Mouse (Mus musculus): ENCODE measurements around the gene Olfr1359. TPM values are rescaled to one million over a fixed set of nuclear protein-coding genes. Genes with fewer than 3 reads are reported as not detected.

The Olfr1359 gene
- total RNA-seq (2014; rRNA removed) (not detected in 2 replicates), polyA plus RNA-seq (2012; rRNA removed) (not detected in 2 replicates)

GRCm38 (mm10) chr13:21697811-21698210, at the start of gene Olfr1359:
Gene Olfr1359 (plus strand): TSS chr13:21698111.
- TF ChIP-seq CTCF (IDR thresholded peaks at IDR 0.05; ENCODE audit: low read depth, low read length) (no peak), POLR2A (IDR thresholded peaks at IDR 0.05; ENCODE audit: extremely low read depth, insufficient read depth, low read length) (no peak)
- Histone ChIP-seq H3K4me1 (ENCODE audit: control insufficient read depth, insufficient read depth, low read length) (no peaks in the 10 kb centered on the region), H3K79me2 (ENCODE audit: control insufficient read depth, insufficient read depth, low read length) (no peaks in the 10 kb centered on the region), H3K27ac (replicated peaks; ENCODE audit: insufficient read depth, low read depth, low read length) (no peak within 1 kb of the TSS), H3K4me3 (ENCODE audit: insufficient read depth, low read depth, low read length) (no peak within 1 kb of the TSS), H3K36me3 (ENCODE audit: control insufficient read depth, insufficient read depth, low read length) (no peaks in the 10 kb centered on the region), H3K27me3 (ENCODE audit: control insufficient read depth, insufficient read depth, low read length) (no peaks in the 10 kb centered on the region), H3K9ac (ENCODE audit: low read depth, low read length) (no peak within 1 kb of the TSS)
- no peak for DNase-seq (ENCODE audit: extremely low read depth, low read depth, low spot score)

- 77% methylated on average over 2 of the region's 2 CpGs for WGBS
- H3K27ac ChIP-seq (replicated peaks; ENCODE audit: insufficient read depth, low read depth, low read length): no peak within 1 kb of the TSS
Observed at GRCm38 (mm10) chr13:21663286-21663685, 34.6 kb upstream of the Olfr1359 start, which contains the start of gene Olfr1361. Gene Olfr1361 (minus strand): TSS chr13:21663386.

GRCm38 (mm10) chr13:21677305-21677704, 20.6 kb upstream of the Olfr1359 start, which contains the start of gene Olfr1360:
Gene Olfr1360 (minus strand): TSS chr13:21677405.
- Histone ChIP-seq H3K4me3 (ENCODE audit: insufficient read depth, low read depth, low read length) (no peak within 1 kb of the TSS), H3K27ac (replicated peaks; ENCODE audit: insufficient read depth, low read depth, low read length) (no peak within 1 kb of the TSS), H3K27me3 (ENCODE audit: control insufficient read depth, insufficient read depth, low read length) (no peaks in the 10 kb centered on the region), H3K79me2 (ENCODE audit: control insufficient read depth, insufficient read depth, low read length) (no peaks in the 10 kb centered on the region), H3K4me1 (ENCODE audit: control insufficient read depth, insufficient read depth, low read length) (no peaks in the 10 kb centered on the region), H3K9ac (ENCODE audit: low read depth, low read length) (no peak within 1 kb of the TSS), H3K36me3 (ENCODE audit: control insufficient read depth, insufficient read depth, low read length) (no peaks in the 10 kb centered on the region)
- DNase-seq (ENCODE audit: extremely low read depth, low read depth, low spot score): no peak
- WGBS: 84% methylated on average over 2 of the region's 2 CpGs
- TF ChIP-seq CTCF (IDR thresholded peaks at IDR 0.05; ENCODE audit: low read depth, low read length) (no peak), POLR2A (IDR thresholded peaks at IDR 0.05; ENCODE audit: extremely low read depth, insufficient read depth, low read length) (no peak)

More at GRCm38 (mm10) chr13:21663286-21663685, 34.6 kb upstream of the Olfr1359 start, which contains the start of gene Olfr1361:
- Histone ChIP-seq H3K27me3 (ENCODE audit: control insufficient read depth, insufficient read depth, low read length) (no peaks in the 10 kb centered on the region), H3K36me3 (ENCODE audit: control insufficient read depth, insufficient read depth, low read length) (no peaks in the 10 kb centered on the region), H3K79me2 (ENCODE audit: control insufficient read depth, insufficient read depth, low read length) (no peaks in the 10 kb centered on the region), H3K4me1 (ENCODE audit: control insufficient read depth, insufficient read depth, low read length) (no peaks in the 10 kb centered on the region), H3K9ac (ENCODE audit: low read depth, low read length) (no peak within 1 kb of the TSS), H3K4me3 (ENCODE audit: insufficient read depth, low read depth, low read length) (no peak within 1 kb of the TSS)
- DNase-seq (ENCODE audit: extremely low read depth, low read depth, low spot score): no peak
- no peak for TF ChIP-seq POLR2A (IDR thresholded peaks at IDR 0.05; ENCODE audit: extremely low read depth, insufficient read depth, low read length)
- no peak for TF ChIP-seq CTCF (IDR thresholded peaks at IDR 0.05; ENCODE audit: low read depth, low read length)

- TF ChIP-seq CTCF (IDR thresholded peaks at IDR 0.05; ENCODE audit: low read depth, low read length): no peak
- no peak for TF ChIP-seq POLR2A (IDR thresholded peaks at IDR 0.05; ENCODE audit: extremely low read depth, insufficient read depth, low read length)
- Histone ChIP-seq H3K4me3 (ENCODE audit: insufficient read depth, low read depth, low read length) (no peak overlapping the region), H3K36me3 (ENCODE audit: control insufficient read depth, insufficient read depth, low read length) (no peaks in the 10 kb centered on the region), H3K79me2 (ENCODE audit: control insufficient read depth, insufficient read depth, low read length) (no peaks in the 10 kb centered on the region), H3K27ac (replicated peaks; ENCODE audit: insufficient read depth, low read depth, low read length) (no peak overlapping the region), H3K27me3 (ENCODE audit: control insufficient read depth, insufficient read depth, low read length) (no peaks in the 10 kb centered on the region; the same call in 1 of the 2 replicates), H3K4me1 (ENCODE audit: control insufficient read depth, insufficient read depth, low read length) (no peaks in the 10 kb centered on the region), H3K9ac (ENCODE audit: low read depth, low read length) (no peak overlapping the region)
- 67% methylated on average over 4 of the region's 4 CpGs for WGBS
- DNase-seq (ENCODE audit: extremely low read depth, low read depth, low spot score): no peak
Observed at GRCm38 (mm10) chr13:21706669-21707068, 8.8 kb downstream of the Olfr1359 start.

- Histone ChIP-seq H3K27me3 (ENCODE audit: control insufficient read depth, insufficient read depth, low read length) (no peaks in the 10 kb centered on the region; the same call in 1 of the 2 replicates), H3K36me3 (ENCODE audit: control insufficient read depth, insufficient read depth, low read length) (no peaks in the 10 kb centered on the region), H3K4me1 (ENCODE audit: control insufficient read depth, insufficient read depth, low read length) (peaks cover under 1% of the 10 kb centered on the region; the same call in 1 of the 2 replicates), H3K79me2 (ENCODE audit: control insufficient read depth, insufficient read depth, low read length) (no peaks in the 10 kb centered on the region), H3K27ac (replicated peaks; ENCODE audit: insufficient read depth, low read depth, low read length) (peak overlapping the region; percentile 58), H3K4me3 (ENCODE audit: insufficient read depth, low read depth, low read length) (peak overlapping the region; percentile 66), H3K9ac (ENCODE audit: low read depth, low read length) (peak overlapping the region; percentile 66)
- TF ChIP-seq CTCF (IDR thresholded peaks at IDR 0.05; ENCODE audit: low read depth, low read length) (peak; percentile 87), POLR2A (IDR thresholded peaks at IDR 0.05; ENCODE audit: extremely low read depth, insufficient read depth, low read length) (no peak)
- WGBS: under 1% methylated on average over 32 of the region's 32 CpGs
- DNase-seq (ENCODE audit: extremely low read depth, low read depth, low spot score): peak; percentile 72
Observed at GRCm38 (mm10) chr13:21710031-21710711, 12.3 kb downstream of the Olfr1359 start.

Measured in liver, adult 2 months (tissue).